Mouse (Mus musculus) c-Kit-positive CD71-negative TER-119-negative erythroid progenitor cells, embryonic 14.5 days (primary cell): ENCODE data around the gene H2-T3.
A peak's percentile ranks its signal among the peaks of the same experiment; 100 is the strongest.
"Not testable (repeated sequence)": the region's sequence is repeated elsewhere in the genome, so short reads cannot be mapped to it uniquely, and the experiment has no call there.

ENCODE experiments used
- DNase-seq: peaks from one replicate; pipeline ENCODE4 v3.0.0-alpha.2; 2013; ENCODE audit warnings: low read depth

H2-T3 gene

DNA sequence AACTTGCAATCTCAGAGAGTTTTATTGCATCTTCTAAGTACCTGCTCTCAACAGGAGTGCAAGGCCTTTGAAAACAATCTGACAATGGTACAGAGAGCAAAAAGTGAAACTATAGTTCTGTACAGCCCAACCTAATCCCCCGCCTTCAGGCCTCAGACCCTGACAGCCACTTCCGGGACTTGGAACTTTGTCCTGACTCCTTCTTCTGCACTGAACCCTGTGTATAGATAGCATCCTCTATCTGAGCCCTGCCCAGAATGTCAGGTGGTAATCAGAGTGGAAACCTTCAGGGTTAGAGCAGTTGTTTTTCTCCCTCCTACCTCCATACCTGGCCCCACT is at the start of gene H2-T3:
H2-T3 (minus strand) TSS at position 119 of the 339 bp plus-strand sequence.
- DNase-seq = no peak

DNA sequence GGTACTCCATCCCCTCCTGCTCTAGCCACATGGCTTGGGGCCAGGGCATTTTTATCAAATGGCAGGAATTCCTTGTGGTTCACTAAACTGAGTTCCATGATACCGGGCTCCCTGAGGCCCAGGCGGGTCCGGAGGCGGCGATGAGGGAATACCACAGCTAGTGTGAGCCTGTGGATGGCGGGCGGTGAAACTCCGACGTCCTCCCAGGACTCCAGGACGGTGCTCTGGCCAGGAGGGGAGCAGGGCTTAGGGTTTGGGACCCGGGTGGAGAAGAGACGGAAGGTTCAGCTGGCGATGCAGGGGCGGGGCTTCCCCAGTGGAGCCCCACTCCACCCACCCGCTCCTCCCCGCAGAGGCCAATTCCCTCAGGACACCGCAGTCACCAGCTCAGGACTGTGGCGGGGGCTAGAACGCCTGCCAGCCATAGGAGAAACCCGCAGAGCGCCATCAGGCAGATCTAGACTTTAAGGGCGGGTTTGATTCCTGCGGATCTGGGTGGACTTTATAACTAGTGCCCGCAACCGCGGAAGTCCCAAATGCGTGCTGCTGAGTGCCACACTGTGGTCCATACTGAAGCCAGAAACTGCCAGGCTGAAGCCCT is 47.3 kb upstream of the H2-T3 start:
- DNase-seq = no peak

DNA sequence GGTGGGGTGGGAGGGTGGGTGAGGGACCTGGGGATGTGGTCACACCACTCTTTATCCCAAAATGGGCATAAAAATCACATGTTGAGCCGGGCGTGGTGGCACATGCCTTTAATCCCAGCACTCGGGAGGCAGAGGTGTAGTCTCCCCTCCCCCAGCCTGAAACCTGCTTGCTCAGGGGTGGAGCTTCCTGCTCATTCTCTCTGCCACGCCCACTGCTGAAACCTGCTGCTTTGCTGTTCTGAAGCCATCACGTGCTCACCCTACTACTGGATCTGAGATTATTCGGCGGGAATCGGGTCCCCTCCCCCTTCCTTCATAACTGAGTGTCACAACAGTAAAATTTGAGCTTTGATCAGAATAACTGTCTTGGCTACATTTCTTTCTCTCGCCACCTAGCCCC is 45.2 kb upstream of the H2-T3 start:
- not testable (repeated sequence) for DNase-seq

DNA sequence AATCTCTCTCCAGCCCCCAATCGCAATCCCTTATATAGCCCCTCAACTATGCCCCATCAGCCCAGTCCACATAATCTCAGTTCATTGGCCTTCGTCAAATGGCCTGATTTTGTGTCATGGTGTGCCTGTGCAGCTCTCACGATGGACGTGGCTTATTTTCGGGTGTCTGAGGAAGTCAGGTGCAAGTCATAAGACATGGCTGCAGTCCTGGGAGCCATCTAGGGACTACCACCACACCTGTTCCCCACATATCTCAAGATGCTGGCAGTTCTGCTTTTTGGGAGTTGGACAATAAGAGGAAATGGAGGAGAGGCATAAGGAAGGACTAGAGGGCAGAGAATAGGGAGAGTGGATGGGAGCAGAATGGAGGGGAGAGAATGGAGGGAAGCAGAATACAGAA is 43.5 kb upstream of the H2-T3 start:
- DNase-seq = no peak

DNA sequence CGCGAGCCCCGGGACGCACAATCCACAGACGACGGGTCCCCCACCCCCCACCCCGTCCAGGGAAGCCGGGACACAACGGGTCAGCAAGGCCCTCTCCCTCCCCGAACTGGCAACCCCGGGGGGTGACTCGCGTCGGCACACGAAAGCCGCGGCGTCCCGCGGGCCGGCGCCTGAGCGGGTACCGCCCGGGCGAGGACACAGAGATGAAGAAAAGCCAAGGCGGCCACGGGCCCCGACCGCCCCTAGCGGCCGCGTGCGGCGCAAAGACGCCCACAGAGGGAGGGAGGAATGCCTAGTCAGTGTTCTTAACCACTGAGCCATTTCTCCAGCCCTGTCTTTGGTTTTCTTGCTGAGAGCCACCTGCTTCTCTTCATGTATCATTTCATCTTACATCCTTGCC is 41.2 kb upstream of the H2-T3 start:
- peak; percentile 100 for DNase-seq

DNA sequence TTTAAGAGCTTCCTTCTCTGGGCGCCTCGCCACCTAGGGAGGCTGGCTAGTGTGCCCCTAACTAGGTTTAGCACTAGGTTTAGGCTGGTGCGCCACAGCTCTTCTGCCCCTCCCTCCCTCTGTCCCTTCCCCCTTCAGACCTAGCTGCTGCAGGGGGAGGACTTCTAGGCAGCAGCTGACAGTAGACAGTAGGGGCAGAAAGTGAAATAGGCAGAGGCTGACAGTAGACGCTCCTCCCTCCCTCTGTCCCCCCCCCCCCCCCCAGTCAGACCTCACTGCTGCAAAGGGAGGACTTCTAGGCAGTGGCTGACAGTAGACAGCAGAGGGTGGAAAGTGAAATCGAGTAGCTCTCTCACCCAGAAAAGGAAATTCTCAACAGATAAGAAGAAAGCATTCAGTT is 39.0 kb upstream of the H2-T3 start:
- DNase-seq = no peak

DNA sequence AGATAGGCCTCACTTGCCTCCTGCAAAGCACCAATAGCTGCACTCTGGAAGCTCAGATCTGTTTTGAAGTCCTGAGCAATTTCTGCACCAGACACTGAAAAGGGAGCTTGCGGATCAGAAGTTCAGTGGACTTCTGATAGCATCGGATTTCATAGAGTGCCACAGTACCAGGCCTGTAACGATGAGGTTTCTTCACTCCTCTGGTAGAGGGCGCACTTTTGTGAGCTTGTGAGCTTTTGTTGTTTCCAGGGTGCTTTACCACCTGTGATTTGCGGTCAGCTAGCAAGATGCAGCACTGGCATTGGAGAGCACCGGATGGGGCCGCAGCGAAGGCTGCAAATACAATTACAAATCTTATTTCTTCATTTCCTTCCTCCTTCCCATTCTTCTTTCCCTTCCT is 36.8 kb upstream of the H2-T3 start:
- no peak for DNase-seq

DNA sequence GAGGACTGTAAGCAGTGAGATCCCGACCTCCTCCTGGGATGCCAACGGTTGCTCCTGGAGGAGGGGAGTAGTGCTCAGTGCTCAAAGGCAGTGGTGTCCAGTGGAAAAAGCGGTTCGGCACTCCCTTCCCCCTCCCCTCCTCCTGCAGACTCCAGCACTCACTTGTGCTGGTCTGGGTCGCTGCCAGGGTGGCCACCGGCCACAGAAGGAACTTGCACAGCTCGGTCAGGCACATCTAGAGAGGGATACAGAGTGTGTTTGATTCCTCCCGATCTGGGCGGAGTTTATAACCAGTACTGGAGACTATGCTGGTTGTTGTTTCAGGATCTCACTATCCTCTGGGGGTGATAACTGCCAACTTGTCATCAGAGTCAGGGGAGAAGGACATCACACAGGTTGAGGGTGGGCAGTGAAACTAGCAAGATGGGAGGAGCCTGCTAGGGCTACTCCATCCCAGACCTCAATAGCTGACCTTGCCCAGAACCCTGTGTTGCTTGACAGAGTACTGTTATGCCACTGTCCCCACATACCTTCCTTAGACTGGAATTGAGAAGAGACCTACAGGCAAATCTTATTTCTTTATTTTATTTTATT is 35.2 kb upstream of the H2-T3 start:
- no peak for DNase-seq

DNA sequence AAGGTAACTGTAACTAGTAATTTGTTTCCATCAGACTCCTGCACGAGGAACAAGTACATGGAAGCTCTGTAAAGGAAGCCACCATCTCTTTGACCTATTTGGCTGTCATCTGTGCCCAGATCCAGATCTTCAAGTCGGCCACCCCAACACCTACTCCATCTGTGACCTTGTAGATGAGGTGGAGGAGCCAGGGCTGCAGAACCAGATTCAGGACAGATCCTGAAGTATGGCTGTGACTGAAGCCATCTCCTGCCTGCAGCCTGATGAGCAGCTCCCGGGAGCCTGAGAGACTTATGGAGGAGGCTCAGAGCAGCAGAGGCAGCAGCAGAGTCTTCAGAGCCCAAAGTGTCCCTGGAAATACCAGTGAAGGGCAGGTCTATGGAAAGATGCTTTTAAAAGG is 34.4 kb upstream of the H2-T3 start:
- DNase-seq = no peak

DNA sequence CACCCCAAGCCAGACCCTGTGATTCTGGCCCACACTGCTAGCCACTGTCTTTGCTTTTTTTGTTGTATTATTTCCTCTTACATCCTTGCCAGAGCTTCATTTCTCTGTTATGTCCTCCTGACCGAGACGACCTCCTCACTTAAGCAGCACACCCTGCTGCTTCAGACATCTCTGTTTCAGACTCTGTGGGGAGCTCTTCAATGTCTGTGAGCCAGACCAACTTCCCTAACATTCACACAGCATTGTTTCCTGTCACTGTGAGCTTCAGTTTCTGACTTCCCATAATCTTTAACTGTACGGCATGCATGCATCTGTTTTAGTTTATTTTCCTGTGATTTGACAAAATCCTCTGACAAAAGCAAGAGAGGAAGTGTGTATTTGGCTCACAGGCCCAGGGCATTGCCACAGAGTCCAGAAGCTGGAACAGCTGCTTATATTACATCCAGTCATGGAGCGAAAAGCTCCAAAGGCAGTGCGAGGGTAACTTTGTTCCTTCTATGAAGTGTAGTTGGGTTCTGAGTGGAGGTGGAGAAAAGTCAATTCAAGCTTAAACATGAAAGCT is 28.6 kb upstream of the H2-T3 start:
- no peak for DNase-seq

DNA sequence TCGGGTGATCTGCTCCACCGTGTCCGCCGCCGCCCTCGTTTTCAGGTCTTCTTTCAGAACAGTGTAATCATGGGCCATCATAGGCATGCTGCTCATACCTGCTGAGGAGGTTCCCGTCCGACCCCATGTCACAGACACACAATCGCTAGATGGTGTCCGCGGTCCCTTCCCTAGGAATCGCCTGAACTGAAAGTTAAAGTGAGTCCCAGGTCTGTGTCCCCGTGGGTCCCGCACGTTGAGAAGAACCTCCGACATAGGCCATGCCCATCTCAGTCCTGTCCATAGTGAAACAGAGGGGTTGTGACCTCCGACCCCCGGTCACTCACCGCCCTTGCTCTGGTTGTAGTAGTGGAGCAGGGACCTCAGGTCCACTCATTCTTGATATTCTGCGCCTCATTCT is 25.5 kb upstream of the H2-T3 start:
- no peak for DNase-seq

DNA sequence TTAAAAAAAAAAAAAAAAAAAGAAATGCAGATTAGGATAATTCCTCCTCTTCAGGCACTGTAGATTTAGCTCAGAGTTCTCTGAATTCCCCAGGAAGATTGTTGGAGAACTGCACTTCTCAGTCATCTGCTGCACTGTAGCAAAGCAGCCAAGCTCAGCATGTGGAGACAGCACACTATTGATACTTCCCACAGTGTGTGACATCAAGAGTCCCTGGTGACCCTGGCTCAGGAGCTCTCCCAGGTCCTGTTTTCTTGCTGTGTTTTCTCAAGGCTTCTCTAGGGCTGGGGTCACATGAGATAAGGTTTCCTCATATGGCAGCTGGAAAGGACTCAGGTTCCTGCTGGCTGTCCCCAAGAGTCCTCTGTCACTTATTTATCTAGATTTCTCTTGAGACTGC is 16.8 kb upstream of the H2-T3 start:
- no peak for DNase-seq

DNA sequence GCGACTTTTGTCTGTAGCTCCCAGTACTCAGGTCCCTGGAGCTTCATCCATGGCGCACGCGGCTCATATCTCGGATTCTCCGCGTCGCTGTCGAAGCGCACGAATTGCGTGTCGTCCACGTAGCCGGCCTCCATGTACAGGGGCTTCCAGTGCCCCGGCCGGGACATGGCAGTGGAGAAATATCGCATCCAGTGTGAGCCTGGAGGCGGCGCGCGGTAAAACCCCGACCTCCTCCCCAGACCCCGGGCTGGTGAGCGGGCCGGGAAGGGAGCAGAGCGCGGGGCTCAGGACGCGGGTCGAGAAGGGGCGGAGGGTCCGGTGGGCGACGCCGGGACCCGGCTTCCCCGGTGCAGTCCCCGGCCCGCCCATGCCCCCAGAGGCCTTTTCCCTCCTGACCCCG is 15.8 kb upstream of the H2-T3 start:
- no peak for DNase-seq

DNA sequence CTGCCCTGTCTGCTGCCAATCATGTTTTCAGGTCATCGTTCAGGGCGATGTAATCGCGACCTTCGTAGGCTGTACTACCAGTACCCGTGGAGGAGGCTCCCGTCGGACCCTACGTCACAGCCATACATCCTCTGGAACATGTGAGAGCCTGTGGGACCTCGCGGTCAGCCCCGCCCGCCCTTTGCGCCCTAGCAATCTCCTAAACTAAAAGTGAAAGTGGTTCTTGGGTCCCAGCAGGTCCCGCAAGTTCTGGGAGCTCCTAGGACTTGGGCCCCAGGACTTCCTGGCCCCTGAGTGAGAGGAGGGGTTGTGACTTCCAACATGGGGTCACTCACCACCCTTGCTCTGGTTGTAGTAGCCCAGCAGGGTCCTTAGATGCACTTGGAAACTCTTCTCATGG is 15.4 kb upstream of the H2-T3 start:
- no peak for DNase-seq

DNA sequence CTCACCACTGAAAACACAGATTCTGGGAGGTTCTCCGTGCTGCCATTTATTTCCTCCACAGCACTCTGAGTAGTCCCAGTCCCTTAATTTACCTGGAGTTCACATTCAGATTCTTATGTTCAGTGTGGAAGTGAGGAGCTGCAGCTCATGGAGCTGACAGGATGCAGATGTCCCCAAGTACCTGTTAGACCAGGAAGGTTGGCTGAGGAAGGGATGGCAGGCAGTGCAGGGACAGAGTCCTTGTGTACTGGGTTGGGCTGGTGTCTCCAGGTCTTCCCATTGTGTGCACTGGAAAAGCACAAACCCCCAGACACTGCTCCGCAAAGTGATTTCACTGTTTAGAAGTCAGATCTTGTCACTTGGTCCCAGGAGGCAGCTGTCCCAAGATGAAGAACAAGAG is 11.8 kb upstream of the H2-T3 start:
- no peak for DNase-seq

DNA sequence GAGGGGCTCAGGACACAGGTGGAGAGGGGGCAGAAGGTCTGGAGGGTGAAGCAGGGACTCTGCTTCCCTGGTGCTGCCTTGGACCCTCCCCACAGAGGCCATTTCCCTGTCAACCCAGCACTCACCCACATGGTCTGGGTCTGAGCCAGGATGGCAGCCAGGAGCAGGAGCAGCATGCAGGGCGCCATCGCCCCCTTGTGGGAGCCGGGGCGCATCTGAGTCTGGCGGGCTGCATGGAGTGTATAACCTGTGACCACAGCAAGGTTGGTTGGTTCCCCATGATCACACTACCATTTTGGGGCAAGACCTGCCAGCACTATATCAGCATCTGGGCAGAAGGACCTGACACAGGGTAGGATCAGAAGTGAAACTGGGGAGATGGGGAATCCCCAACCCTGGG is 8.2 kb upstream of the H2-T3 start:
- no peak for DNase-seq

DNA sequence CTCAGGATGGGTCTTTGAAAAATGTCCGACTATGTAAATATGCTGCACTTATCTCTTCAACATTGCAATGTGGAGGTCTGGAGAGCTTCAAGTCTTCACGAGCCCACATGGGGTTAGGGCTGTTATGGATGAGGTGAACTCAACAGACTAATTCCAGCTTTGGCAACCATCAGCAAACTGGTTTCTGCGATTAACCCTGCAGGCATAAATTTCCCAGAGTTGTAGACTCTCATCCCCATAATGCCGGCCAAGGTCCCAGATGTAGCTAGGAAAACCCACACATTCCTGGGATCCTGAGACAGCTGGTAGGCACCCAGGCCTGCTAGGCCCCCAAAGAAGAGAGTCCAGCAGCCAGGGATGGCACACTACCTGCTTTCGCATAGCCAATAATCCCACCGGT is 4.4 kb upstream of the H2-T3 start:
- no peak for DNase-seq

DNA sequence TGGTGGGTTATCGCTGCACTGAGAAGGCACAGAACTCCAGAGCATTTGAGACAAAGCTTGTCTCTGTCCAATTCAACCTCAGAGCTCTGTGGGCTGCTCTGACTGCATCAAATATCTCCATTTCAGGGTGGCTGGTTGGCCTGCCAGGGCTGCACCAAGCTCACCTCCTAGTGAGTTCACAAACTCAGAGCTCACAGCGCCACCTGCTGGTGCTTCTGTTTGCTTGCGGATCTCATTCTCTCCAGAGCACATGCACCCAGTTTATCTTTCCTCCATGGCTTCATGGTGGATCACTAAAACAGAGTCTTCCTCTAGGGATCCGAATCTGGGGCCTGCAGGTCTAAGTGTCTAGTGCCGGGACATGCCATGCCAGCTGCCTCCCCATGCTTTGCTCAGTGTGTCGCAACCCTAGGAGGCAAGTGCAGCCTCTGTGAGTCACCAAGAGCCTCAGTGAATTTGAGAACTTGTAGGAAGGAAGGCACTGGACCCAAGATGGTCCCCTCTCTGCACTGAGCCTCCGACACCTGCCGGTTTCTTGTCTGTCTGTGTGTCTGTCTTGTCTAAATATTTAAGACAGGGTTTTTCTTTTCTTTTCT is 3.6 kb upstream of the H2-T3 start:
- peak; percentile 46 for DNase-seq

DNA sequence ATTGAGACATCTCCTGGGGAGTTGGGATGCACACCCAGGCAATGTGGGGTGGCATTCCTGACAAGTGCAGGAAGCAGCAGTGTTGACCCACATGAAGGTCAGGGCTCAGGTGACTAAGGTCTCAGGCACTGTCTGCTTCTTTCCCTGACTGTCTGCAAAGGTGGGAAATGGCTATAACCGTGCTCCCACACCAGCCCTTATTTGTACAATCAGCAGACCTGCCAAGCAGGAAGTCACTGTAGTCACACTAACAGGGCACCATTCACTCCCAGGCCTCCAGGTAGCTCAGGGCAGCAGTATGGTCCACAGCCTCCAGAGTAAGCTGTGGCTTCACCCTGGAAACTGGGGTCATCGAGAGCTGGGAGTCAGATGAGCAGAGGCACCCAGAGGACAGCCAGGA is 2.3 kb upstream of the H2-T3 start:
- no peak for DNase-seq

DNA sequence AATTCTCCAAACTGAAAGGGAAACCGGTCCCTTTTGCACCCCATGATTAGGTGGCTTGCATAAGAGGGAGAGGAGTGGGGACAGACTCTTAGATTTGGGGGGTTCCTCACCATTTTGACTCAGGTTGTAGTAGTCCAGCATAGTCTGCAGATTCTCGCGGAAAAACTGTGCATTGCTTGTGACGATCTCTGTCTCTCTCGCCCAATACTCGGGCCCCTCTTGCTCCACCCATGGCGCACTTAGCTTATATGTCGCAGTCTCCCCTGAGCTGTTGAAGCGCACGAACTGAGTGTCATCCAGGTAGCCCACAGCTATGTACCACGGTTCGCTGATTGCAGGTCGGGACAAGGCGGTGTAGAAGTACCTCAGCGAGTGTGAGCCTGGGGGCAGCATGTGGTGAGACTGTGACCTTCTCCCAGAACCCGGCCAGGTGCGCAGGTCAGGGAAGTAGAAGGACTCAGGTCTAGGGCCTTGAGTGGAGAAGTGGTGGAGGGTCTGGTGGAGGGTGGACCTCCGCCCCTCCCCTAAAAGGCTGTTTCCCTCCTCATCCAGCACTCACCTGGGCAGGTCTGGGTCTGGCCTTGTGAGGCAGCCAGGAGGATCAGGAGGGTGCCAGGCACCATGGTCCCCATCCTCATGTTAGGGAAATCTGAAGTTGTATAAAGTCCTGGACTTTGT is 457 bp downstream of the H2-T3 start:
- no peak for DNase-seq

DNA sequence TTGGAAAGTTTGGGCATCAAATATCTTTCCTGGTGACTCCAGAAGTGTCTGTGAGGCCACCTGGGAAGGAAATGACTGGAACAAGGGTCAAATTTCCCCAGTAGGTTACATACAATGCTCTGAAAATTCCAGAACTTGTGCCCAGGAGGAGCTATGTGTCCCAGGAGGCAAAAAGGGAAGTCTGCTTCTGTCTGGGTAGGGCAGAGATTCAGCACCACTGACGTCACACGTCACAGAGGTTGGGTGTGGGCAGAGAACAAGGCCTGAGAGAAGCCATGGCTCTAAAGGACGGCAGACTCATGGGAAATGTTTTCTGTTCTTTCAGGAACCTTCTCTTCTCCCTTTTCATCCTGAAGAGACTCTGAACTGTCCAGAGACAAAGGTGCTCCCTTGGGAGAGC is 2.5 kb downstream of the H2-T3 start:
- DNase-seq = no peak

DNA sequence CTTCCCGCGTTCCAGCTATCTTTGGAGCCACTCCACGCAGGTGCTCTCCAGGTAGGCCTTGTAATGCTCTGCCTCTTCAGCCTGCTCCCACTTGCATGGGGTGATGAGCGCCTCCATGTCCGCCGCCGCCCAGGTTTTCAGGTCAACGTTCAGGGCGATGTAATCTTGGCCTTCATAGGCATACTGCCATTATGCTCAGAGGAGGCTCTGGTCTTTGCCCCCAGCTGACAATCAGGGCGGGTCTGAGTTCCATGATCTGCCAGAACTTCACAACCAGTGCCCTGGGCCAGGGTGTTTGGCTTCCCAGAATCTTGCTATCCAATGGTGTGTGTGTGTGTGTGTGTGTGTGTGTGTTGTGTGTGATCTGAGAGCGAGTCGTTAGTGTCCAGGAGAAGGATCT is 7.9 kb downstream of the H2-T3 start:
- DNase-seq = no peak

DNA sequence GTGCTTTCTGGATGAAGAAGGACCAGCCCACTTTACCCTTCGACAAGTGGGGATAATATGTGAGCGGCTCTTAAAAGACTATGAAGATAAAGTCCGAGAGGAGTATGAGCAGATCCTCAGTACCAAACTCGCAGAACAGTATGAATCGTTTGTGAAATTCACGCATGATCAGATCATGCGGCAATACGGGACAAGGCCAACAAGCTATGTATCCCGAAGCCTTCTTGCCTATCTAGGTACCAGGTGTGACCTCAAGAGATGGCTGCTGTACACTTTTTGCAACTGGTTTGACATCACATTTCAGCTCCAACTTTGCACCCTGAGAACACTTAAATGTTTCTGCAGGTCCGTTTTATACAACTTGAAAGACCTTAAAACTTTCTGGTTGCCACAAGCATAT is 10.6 kb downstream of the H2-T3 start:
- DNase-seq = not testable (repeated sequence)
